Mouse (Mus musculus) olfactory bulb, adult 2 months (tissue): ENCODE results near the gene Grik3.

Experiments used
- CTCF ChIP-seq: fragments of 200-500 bp; IDR thresholded peaks from 2 replicates; pipeline ENCODE4 v1.5.1; 2012; ENCODE audit warnings: low read depth, mild to moderate bottlenecking, low read length, moderate library complexity; ENCODE audit not compliant: insufficient read depth
- POLR2A ChIP-seq: fragments of 200-500 bp; IDR thresholded peaks from 2 replicates; pipeline ENCODE4 v1.6.1; 2012; ENCODE audit warnings: mild to moderate bottlenecking, low read depth, low read length, moderate library complexity; ENCODE audit not compliant: insufficient read depth

DNA sequence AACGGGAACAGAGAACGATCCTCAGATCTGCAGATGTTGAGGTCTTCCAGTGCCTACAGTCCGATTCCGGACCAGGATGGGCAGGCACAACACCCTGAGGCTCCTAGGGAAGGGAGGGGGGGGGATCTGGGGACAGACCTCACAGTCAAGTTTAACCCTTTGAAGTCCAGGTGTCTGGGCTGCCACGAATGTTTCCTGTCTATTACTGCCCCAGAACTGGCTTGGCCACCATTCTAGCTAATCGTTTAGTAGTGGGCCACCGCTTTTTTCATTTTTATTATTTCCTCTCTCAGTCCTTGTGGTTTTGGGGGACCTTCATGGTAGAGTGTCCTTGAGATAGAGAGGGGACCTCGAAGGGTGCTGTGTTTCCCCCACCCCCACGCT, 1.6 kb downstream of the Grik3 start:
- TF ChIP-seq POLR2A = no peak
- TF ChIP-seq CTCF = no peak
